In the genomic region with DNA sequence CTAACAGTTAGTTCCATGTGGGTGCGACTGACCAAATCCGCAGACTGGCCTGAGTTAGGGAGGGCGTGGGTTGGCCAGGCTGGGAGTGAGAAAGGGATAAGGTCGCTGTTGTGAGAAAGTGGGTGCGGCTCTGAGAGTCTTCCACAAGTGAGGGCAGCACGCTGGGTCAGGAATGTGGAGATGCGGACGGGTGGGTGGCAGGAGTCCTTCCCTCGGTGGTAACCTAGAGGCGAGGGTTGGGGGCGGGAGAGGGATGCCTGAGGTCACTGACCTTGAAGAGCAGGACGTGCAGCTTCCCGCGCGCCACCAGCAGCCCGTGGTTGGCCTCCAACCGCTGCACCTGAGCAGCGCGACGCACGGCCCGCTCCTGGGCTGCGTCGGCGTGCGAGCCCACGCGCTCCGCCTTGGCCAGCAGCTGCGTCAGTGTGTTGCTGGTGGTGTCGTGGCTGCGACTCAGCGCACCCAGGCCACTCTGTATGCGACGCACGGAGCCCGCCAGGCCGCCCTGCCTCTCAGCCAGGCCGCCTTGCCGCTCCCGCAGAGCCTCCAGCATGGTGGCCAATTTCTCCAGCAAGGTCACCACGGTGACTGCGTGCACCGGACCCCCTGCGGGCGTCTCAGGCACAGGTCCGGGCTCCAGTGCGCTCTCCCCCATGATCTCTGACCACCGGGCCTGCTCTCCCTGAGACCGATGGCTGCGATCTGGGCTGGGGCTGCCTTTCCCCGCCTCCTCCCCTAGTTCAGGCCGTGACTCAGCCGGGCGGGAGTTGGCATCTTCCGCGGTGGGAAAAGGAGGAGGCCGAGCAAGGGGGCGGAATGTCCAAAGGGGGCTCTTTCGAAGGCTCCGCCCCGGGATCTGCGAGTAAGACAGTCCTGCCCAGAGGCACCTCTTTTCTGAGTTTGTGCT, we compare ENCODE assay signal across 8 mouse cellular contexts. TPM values are rescaled to one million over a fixed set of nuclear protein-coding genes. Genes with fewer than 3 reads are reported as not detected.
A peak's percentile ranks its signal among the peaks of the same experiment; 100 is the strongest.
DNase-seq lines count a peak whose midpoint lies in the region; ATAC-seq and TF ChIP-seq lines count a peak whose summit lies in the region.

A gene (minus strand): TSS at position 796 of the 907 bp plus-strand sequence.

- H3K36me3 ChIP-seq in E14TG2a.4 (ENCODE audit: insufficient read depth, low read length) = no peaks in the 10 kb centered on the region
- H3K36me3 ChIP-seq in forebrain, embryonic 11.5 days (ENCODE audit: control insufficient read depth, insufficient read depth, low read length) = no peaks in the 10 kb centered on the region
- no peaks in the 10 kb centered on the region for H3K36me3 ChIP-seq in heart, embryonic 12.5 days
- no peaks in the 10 kb centered on the region for H3K36me3 ChIP-seq in kidney, embryonic 16.5 days (ENCODE audit: insufficient read depth, low read length)
- no peaks in the 10 kb centered on the region for H3K36me3 ChIP-seq in myocyte (ENCODE audit: control insufficient read depth, insufficient read depth)

- H3K27me3 ChIP-seq in E14TG2a.4 (ENCODE audit: insufficient read depth, low read length) (peaks cover 58% of the 10 kb centered on the region), myocyte (ENCODE audit: control insufficient read depth, insufficient read depth, insufficient read length) (no peaks in the 10 kb centered on the region)
- peaks cover 4% of the 10 kb centered on the region for H3K27me3 ChIP-seq in forebrain, embryonic 11.5 days (ENCODE audit: control insufficient read depth, insufficient read depth, low read length)
- no peaks in the 10 kb centered on the region for H3K27me3 ChIP-seq in heart, embryonic 12.5 days (replicated peaks)
- no peaks in the 10 kb centered on the region for H3K27me3 ChIP-seq in kidney, embryonic 16.5 days (ENCODE audit: insufficient read depth, low read length)

- peak; percentile 82 for ATAC-seq in forebrain, embryonic 11.5 days (replicated peaks; ENCODE audit: low FRiP score)
- peak; percentile 83 for ATAC-seq in heart, embryonic 12.5 days (ENCODE audit: insufficient number of reproducible peaks, low FRiP score)
- ATAC-seq in kidney, embryonic 16.5 days (ENCODE audit: low FRiP score, low TSS enrichment) = peak; percentile 85

- H3ac ChIP-seq in myocyte (ENCODE audit: control insufficient read depth, insufficient read length) = peak within 1 kb of the TSS; percentile 46

- no peak for TF ChIP-seq CTCF in E14TG2a.4 (conservative IDR thresholded peaks at IDR 0.05; ENCODE audit: low read length)

- peak; percentile 72 for TF ChIP-seq POLR2A in myocyte (IDR thresholded peaks at IDR 0.05; ENCODE audit: insufficient read length, low read depth)

- H3K4me1 ChIP-seq in E14TG2a.4 (replicated peaks; ENCODE audit: low read depth, low read length) = peaks cover 33% of the 10 kb centered on the region
- peaks cover 7% of the 10 kb centered on the region for H3K4me1 ChIP-seq in brown adipose tissue, adult 24 weeks (ENCODE audit: control insufficient read depth, insufficient read depth, insufficient read length, low read length)
- peaks cover 10% of the 10 kb centered on the region for H3K4me1 ChIP-seq in forebrain, embryonic 11.5 days (replicated peaks; ENCODE audit: control insufficient read depth, insufficient read depth, low read length)
- H3K4me1 ChIP-seq in heart, embryonic 12.5 days (replicated peaks) = peaks cover 34% of the 10 kb centered on the region
- peaks cover 10% of the 10 kb centered on the region for H3K4me1 ChIP-seq in kidney, embryonic 16.5 days (ENCODE audit: insufficient read depth, low read length)

- H3K4me2 ChIP-seq in forebrain, embryonic 11.5 days (ENCODE audit: low read depth, low read length, severe bottlenecking) = peak within 1 kb of the TSS; percentile 74
- H3K4me2 ChIP-seq in heart, embryonic 12.5 days = peak within 1 kb of the TSS; percentile 76
- H3K4me2 ChIP-seq in kidney, embryonic 16.5 days (replicated peaks; ENCODE audit: low read depth, low read length) = peak within 1 kb of the TSS; percentile 74
- peak within 1 kb of the TSS; percentile 85 for H3K4me2 ChIP-seq in myocyte (ENCODE audit: low read depth)

- DNase-seq in forebrain, embryonic 11.5 days (ENCODE audit: low spot score) = peak; percentile 80
- peak; percentile 52 for DNase-seq in liver
- DNase-seq in testis, postnatal 14 days (ENCODE audit: low spot score) = peak; percentile 62

- H3K79me2 ChIP-seq in myocyte (ENCODE audit: control insufficient read depth, insufficient read depth) = no peaks in the 10 kb centered on the region

- H3K4me3 ChIP-seq in E14TG2a.4 (replicated peaks; ENCODE audit: low read length) (peak within 1 kb of the TSS; percentile 73), myocyte (peak within 1 kb of the TSS; percentile 57)
- peak within 1 kb of the TSS; percentile 70 for H3K4me3 ChIP-seq in brown adipose tissue, adult 24 weeks (ENCODE audit: insufficient read depth, low read depth, low read length)
- H3K4me3 ChIP-seq in forebrain, embryonic 11.5 days (ENCODE audit: low read depth, low read length) = peak within 1 kb of the TSS; percentile 30
- peak within 1 kb of the TSS; percentile 51 for H3K4me3 ChIP-seq in heart, embryonic 12.5 days
- peak within 1 kb of the TSS; percentile 52 for H3K4me3 ChIP-seq in kidney, embryonic 16.5 days (ENCODE audit: low read length)

- peak within 1 kb of the TSS; percentile 88 for H3K27ac ChIP-seq in brown adipose tissue, adult 24 weeks (replicated peaks; ENCODE audit: low read depth, low read length)
- H3K27ac ChIP-seq in forebrain, embryonic 11.5 days (ENCODE audit: low read depth, low read length) = no peak within 1 kb of the TSS
- H3K27ac ChIP-seq in heart, embryonic 12.5 days (ENCODE audit: poor library complexity, severe bottlenecking) = peak within 1 kb of the TSS; percentile 64
- H3K27ac ChIP-seq in kidney, embryonic 16.5 days (ENCODE audit: low read length) = peak within 1 kb of the TSS; percentile 67

- 3% methylated on average over 58 of the region's 63 CpGs for WGBS in forebrain, embryonic 11.5 days
- 2% methylated on average over 62 of the region's 63 CpGs for WGBS in heart, embryonic 12.5 days
- WGBS in kidney, embryonic 16.5 days = 3% methylated on average over 62 of the region's 63 CpGs

- peak within 1 kb of the TSS; percentile 61 for H3K9ac ChIP-seq in forebrain, embryonic 11.5 days (ENCODE audit: low read length)
- peak within 1 kb of the TSS; percentile 82 for H3K9ac ChIP-seq in heart, embryonic 12.5 days
- H3K9ac ChIP-seq in kidney, embryonic 16.5 days (replicated peaks; ENCODE audit: low read length) = peak within 1 kb of the TSS; percentile 76

- no peaks in the 10 kb centered on the region for H3K9me3 ChIP-seq in E14TG2a.4 (ENCODE audit: low read length)
- no peaks in the 10 kb centered on the region for H3K9me3 ChIP-seq in forebrain, embryonic 11.5 days (ENCODE audit: control insufficient read depth, low read length)
- H3K9me3 ChIP-seq in heart, embryonic 12.5 days (replicated peaks) = no peaks in the 10 kb centered on the region
- no peaks in the 10 kb centered on the region for H3K9me3 ChIP-seq in kidney, embryonic 16.5 days (ENCODE audit: low read length)

TF ChIP-seq in myocyte, 11 proteins besides CTCF, POLR2A, EP300 and RAD21:
- TF ChIP-seq POLR2AphosphoS2 (IDR thresholded peaks at IDR 0.05; ENCODE audit: insufficient read length, low read depth) (peak; percentile 57), TCF12 (IDR thresholded peaks at IDR 0.05; ENCODE audit: insufficient read depth, poor library complexity, severe bottlenecking) (no peak), MYOD1 (IDR thresholded peaks at IDR 0.05; ENCODE audit: control insufficient read depth in 1 of 3, insufficient read length in 2 of 3, low read depth in 2 of 3) (peak in 2 of 3 experiments; percentile 74 to 92), TCF3 (IDR thresholded peaks at IDR 0.05; ENCODE audit: insufficient read length, low read depth) (peak; percentile 25), MYOG (IDR thresholded peaks at IDR 0.05; ENCODE audit: control insufficient read depth in 1 of 3, insufficient read depth in 1 of 3, insufficient read length in 2 of 3, low read depth in 2 of 3) (peak in 2 of 3 experiments; percentile 89)
TF ChIP-seq in myocyte: peak in this region for 4.

RNA-seq across cellular contexts. Expression of the gene that starts here (rescaled TPM):
- 26.8 and 32.1 TPM in 2 replicates for polyA plus RNA-seq in brown adipose tissue, adult 24 weeks (2012; ENCODE audit: insufficient read depth, insufficient read length, missing spikeins)
- polyA plus RNA-seq in forebrain, embryonic 11.5 days (2014; fragmentation: Nextera tagmentation; extraction: Ambion mirVana) = 21.1 and 26.4 TPM in 2 replicates
- 68.1 and 72.6 TPM in 2 replicates for polyA plus RNA-seq in heart, embryonic 12.5 days (2016; fragmentation: Nextera tagmentation; extraction: Ambion mirVana)
- polyA plus RNA-seq in kidney, embryonic 16.5 days (2015; fragmentation: Nextera tagmentation; extraction: Ambion mirVana) = 59.4 and 75.7 TPM in 2 replicates
- polyA plus RNA-seq in myocyte (2012; fragmentation: generic; extraction: Trizol) = 88.4 TPM
